Mouse (Mus musculus): Measurements from ENCODE around the gene Mrps14.

The Mrps14 gene

GRCm38 (mm10) chr1:160227850-160228249 lies 32.8 kb downstream of the Mrps14 start:
- DNase-seq: no peak

GRCm38 (mm10) chr1:160231013-160231412 lies 36.0 kb downstream of the Mrps14 start:
- peak; percentile 34 for DNase-seq

DNA sequence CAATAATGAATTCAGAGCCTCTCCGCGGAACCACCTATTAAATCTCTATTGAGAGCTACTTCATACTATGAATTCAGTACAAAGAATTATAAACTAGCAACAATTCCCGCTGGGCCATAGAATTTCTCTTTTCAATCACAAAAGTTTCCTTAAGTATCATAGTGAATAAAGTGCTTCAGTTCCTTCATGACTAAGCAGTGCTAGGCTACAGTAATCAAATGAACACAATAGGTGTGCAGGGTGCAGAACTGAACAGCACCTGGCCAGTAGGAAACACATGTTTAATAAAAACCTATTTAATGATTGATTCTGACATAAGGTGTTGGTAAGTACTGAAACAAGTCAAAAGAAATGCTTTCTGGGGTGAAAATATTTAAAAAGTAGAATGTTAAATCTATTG lies 37.1 kb downstream of the Mrps14 start:
- no peak for DNase-seq

- no peak for DNase-seq
Observed at GRCm38 (mm10) chr1:160233921-160234320, 38.9 kb downstream of the Mrps14 start.

DNA sequence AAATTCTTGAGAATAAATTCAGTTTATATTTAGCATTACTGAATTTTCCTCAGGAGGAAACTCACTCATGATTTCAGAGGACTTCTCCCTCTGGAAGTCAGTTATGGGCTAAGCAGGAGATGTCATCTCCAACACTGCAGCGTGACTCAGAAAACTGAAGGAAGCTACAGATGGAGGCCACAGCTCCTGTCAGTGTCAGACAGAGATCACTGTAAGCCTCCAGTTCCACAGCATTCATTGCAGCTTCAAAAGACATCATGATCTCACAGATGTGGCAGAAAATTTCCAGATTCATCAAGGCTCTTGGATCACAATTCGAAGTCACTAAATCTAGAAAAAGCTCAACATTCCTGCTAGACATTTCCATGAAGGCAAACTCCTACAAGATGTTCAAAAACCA lies 43.0 kb downstream of the Mrps14 start:
- DNase-seq: no peak

- DNase-seq: no peak
Observed at GRCm38 (mm10) chr1:160238852-160239443, 43.9 kb downstream of the Mrps14 start.

GRCm38 (mm10) chr1:160240091-160240490 lies 45.1 kb downstream of the Mrps14 start:
- no peak for DNase-seq

DNA sequence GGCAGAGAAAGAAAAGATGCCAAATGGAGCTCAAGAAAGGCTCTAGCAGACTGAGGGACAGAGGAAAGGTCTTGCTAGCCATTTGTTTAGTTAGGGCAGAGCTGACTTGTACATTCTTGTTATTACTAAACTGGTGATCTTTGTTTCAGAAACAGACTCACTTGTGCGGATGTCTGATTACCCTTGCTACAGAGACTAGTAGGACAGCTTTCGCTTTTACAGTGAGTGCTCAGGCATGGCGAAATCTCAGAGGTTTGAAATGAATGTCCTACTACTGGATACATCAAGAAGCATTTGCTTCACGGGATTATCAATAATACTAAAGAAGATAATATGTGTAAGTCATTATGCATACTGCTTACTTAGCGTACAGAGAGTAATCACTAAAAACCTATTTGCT lies 49.7 kb downstream of the Mrps14 start:
- no peak for DNase-seq

DNA sequence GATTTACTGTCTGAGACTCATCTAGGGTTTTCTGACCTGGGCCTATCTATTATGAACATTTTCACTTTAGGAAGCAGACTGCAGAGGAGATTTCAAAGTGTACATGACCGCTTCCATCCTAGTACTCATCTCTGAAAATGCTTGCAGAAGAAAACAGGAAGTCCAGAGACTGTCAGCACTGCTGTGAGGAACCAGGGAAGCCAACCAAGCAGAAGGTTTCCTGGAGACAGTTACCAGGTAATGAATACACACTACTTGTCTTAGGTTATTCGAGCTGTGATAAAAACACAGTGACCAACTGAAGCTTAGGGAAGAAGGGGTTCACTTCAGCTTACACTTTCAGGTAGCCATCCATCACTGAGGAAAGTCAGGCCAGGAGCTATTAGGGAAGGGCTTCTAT lies 50.9 kb downstream of the Mrps14 start:
- no peak for DNase-seq

- DNase-seq: no peak
Observed at GRCm38 (mm10) chr1:160246844-160247243, 51.8 kb downstream of the Mrps14 start.

DNA sequence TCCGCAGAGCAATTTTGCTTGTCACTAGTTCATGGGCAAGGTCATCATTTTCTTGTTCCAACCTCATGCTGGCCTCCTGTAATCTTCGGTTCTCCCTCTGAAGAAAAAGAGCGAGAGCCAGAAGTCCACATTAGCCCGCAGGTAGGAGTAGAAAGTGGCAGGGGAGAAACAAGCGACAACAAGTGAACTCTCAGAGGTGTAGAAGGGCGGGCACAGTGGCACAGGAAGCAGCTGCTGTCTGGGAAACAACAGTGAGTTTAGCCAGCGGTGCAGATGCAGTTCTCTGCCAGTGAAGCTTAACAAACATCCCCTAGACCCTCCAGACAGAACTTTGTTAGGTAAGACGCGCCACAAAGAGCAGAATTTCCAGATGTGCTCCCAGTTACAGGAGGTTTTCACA lies 52.5 kb downstream of the Mrps14 start:
- no peak for DNase-seq

DNA sequence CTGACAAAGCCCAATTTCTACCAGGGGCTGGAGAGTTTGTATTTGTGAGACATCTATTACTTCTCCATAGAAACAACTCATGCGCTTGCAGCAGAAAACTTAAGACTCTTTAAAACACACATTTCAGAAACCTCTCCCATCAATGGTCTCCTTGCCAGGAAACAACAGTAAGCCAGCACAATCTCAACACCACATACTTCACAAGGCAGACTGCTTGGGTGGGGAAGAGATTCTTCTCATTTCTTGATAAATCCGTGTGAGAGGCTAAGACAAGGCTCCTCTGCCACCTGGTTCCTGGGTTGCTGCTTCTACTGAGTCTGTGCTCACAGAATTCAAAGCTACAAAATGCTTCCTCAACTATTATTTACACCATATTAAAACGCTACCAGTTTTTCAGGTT lies 54.8 kb downstream of the Mrps14 start:
- DNase-seq: no peak

- no peak for DNase-seq
Observed at GRCm38 (mm10) chr1:160250782-160251181, 55.8 kb downstream of the Mrps14 start.

- DNase-seq: no peak
Observed at GRCm38 (mm10) chr1:160251388-160252007, 56.5 kb downstream of the Mrps14 start.

Measured in right cerebral cortex, postnatal 14 days (tissue).